Mouse (Mus musculus) testis, adult 2 months (tissue): ENCODE measurements around the gene Nipal1.

Source experiments
- CTCF ChIP-seq: fragments of 200-500 bp; IDR thresholded peaks from 2 replicates; pipeline ENCODE4 v1.5.1; 2012; ENCODE audit warnings: low read depth, mild to moderate bottlenecking, inconsistent platforms, low read length, moderate library complexity; ENCODE audit not compliant: control insufficient read depth, insufficient read depth, insufficient replicate concordance
- POLR2A ChIP-seq: fragments of 200-500 bp; IDR thresholded peaks from 2 replicates; pipeline ENCODE4 v1.6.1; 2012; ENCODE audit warnings: low read depth, mild to moderate bottlenecking, inconsistent platforms, low read length, moderate library complexity; ENCODE audit not compliant: control insufficient read depth

DNA sequence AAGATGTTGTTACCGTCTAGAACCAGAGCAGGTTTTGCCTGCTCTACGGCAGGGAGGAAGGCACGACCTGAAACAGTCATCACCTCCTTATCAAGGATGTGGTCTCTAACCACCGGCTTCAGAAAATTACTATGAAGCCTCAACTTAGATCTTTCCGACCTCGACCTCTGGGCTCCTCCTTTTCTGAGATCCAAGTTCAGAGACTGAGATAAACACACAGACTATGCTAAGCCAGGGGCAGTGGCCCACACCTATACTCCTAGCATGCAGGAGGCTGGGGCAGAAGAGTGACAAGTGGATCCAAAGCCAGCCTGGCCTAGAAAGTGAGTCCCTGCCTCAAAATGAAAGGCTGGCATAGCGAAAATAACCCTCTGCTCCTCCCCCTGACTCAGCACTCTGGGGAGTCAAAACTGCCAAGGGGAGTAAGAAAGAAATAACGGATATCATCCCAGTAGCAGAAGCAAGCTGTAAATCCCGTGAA lies 12.8 kb upstream of the Nipal1 start:
- no peak for TF ChIP-seq CTCF
- no peak for TF ChIP-seq POLR2A
